Mouse (Mus musculus) ES-Bruce4 (cell line): ENCODE results near the gene Thrsp.

Experiments used
- CTCF ChIP-seq: IDR thresholded peaks from one replicate; pipeline ENCODE4 v1.8.1; 2011; ENCODE audit warnings: low read depth, low read length
- EP300 ChIP-seq: IDR thresholded peaks from 2 replicates; pipeline ENCODE4 v1.6.1; 2011; ENCODE audit warnings: low read depth, low read length; ENCODE audit not compliant: insufficient read depth
- POLR2A ChIP-seq: IDR thresholded peaks from one replicate; pipeline ENCODE4 v1.8.1; 2011; ENCODE audit warnings: low read length; ENCODE audit not compliant: insufficient read depth

GRCm38 (mm10) chr7:97434517-97434916 lies 17.0 kb upstream of the Thrsp start:
- TF ChIP-seq EP300 = no peak
- no peak for TF ChIP-seq POLR2A
- no peak for TF ChIP-seq CTCF
